Mouse (Mus musculus) gastrocnemius, postnatal 4 days (tissue): Measurements from ENCODE around the gene Vmn2r16. TPM values are rescaled to one million over a fixed set of nuclear protein-coding genes. Genes with fewer than 3 reads are reported as not detected.

Experiments used
- DNase-seq, 2 experiments: peaks; one replicate each; pipeline ENCODE4 v3.0.0; 2021 to 2022; ENCODE audit warnings: low spot score in 2 of 2, mixed read lengths in 2 of 2
- long read RNA-seq, 2 experiments: library from polyadenylated mRNA; stranded (forward); transcript quantifications; one replicate each; pipeline ENCODE4 v2.0.0; 2021
- total RNA-seq, 2 experiments: library from RNA; stranded (reverse); gene quantifications; 2 replicates each; pipeline ENCODE4 v1.2.3; 2021

Gene Vmn2r16
- not detected for total RNA-seq
- long read RNA-seq, experiment 1 = 0 reads
- long read RNA-seq, experiment 2 = 0 reads

GRCm38 (mm10) chr5:109329862-109330261 is at the start of gene Vmn2r16:
Gene Vmn2r16 (plus strand): TSS chr5:109330162.
- DNase-seq = no peak

GRCm38 (mm10) chr5:109294655-109295054 is 35.3 kb upstream of the Vmn2r16 start:
- DNase-seq = no peak

GRCm38 (mm10) chr5:109297544-109297943 is 32.4 kb upstream of the Vmn2r16 start, which contains the start of gene Vmn2r15:
Gene Vmn2r15 (minus strand): TSS chr5:109297644.
- DNase-seq = no peak

DNA sequence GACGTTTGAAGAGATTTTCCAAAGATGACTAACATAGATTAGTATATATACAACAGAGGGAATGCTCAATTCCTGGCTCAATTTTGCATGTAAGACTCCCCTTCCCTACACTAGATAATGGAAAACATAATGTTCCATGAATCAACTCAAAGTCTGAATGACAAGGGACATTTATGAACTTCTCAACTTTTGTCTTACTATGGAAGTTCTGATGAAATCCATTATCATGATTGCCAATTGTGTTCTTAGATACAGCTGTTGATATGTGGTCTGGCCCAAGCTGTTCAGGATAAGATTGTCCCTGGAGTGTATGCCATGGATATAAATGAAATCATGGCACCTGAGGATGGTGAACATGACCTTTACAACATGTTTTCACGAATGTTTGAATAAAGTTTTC is 89.4 kb downstream of the Vmn2r16 start, which contains the start of gene Vmn2r17:
Gene Vmn2r17, plus strand, starts transcription at position 301 of the 400 bp plus-strand sequence.
- no peak for DNase-seq

Other genes starting within 250 kb of the Vmn2r16 start
- not detected for gene Vmn2r12, start 232.2 kb upstream of the Vmn2r16 start, total RNA-seq
- gene Vmn2r13, start 138.0 kb upstream of the Vmn2r16 start, total RNA-seq = not detected
- gene Vmn2r14, start 105.5 kb upstream of the Vmn2r16 start, total RNA-seq = not detected
- gene Vmn2r15, start 32.5 kb upstream of the Vmn2r16 start, total RNA-seq = not detected
- gene Vmn2r17, start 89.5 kb downstream of the Vmn2r16 start, total RNA-seq = not detected
- 10 to 100 TPM; 13.6 to 18.0 TPM for gene Crlf2, start 228.8 kb downstream of the Vmn2r16 start, total RNA-seq